Mouse (Mus musculus) lung, postnatal 0 days (tissue): ENCODE measurements around the gene 1110008L16Rik.

Source experiments
- CTCF ChIP-seq: IDR thresholded peaks from 2 replicates; pipeline ENCODE4 v1.5.1; 2016; ENCODE audit warnings: antibody characterized with exemption, mild to moderate bottlenecking
- EP300 ChIP-seq: IDR thresholded peaks from 2 replicates; pipeline ENCODE4 v1.6.1; 2016; ENCODE audit warnings: antibody characterized with exemption, mild to moderate bottlenecking, control low read depth

- TF ChIP-seq CTCF: no peak
- TF ChIP-seq EP300: no peak
Observed at GRCm38 (mm10) chr12:55392733-55393577, 93.6 kb downstream of the 1110008L16Rik start.
